Mouse (Mus musculus) heart, embryonic 12.5 days (tissue): Measurements from ENCODE around the gene Olfr47. TPM values are rescaled to one million over a fixed set of nuclear protein-coding genes. Genes with fewer than 3 reads are reported as not detected.

ENCODE experiments used
- ATAC-seq: fragments of 200-750 bp; cut with Nextera tagmentation; 2 replicates; pipeline ENCODE4 v1.8.0; 2017; ENCODE audit warnings: moderate TSS enrichment, moderate library complexity; ENCODE audit not compliant: insufficient number of reproducible peaks, low FRiP score
- H3K27ac ChIP-seq: fragments of 300-500 bp; sonication (generic); 2 replicates; pipeline ENCODE4 v1.5.1; 2016; ENCODE audit warnings: mild to moderate bottlenecking, moderate library complexity; ENCODE audit not compliant: poor library complexity, severe bottlenecking
- H3K27me3 ChIP-seq: fragments of 300-500 bp; sonication (generic); replicated peaks from 2 replicates; pipeline ENCODE4 v1.6.1; 2016; ENCODE audit warnings: mild to moderate bottlenecking, moderate library complexity
- H3K36me3 ChIP-seq: fragments of 300-500 bp; sonication (generic); 2 replicates; pipeline ENCODE4 v1.6.1; 2016; ENCODE audit warnings: mild to moderate bottlenecking, moderate library complexity
- H3K4me1 ChIP-seq: fragments of 300-500 bp; sonication (generic); replicated peaks from 2 replicates; pipeline ENCODE4 v1.6.1; 2016; ENCODE audit warnings: mild to moderate bottlenecking
- H3K4me2 ChIP-seq: fragments of 300-500 bp; sonication (generic); 2 replicates; pipeline ENCODE4 v1.6.1; 2016; ENCODE audit warnings: mild to moderate bottlenecking, moderate library complexity
- H3K4me3 ChIP-seq: fragments of 300-500 bp; sonication (generic); 2 replicates; pipeline ENCODE4 v1.5.1; 2016; ENCODE audit warnings: mild to moderate bottlenecking
- H3K9ac ChIP-seq: fragments of 300-500 bp; sonication (generic); 2 replicates; pipeline ENCODE4 v1.6.1; 2016; ENCODE audit warnings: mild to moderate bottlenecking, moderate library complexity
- H3K9me3 ChIP-seq: fragments of 300-500 bp; sonication (generic); replicated peaks from 2 replicates; pipeline ENCODE4 v1.6.1; 2016; ENCODE audit warnings: mild to moderate bottlenecking, moderate library complexity
- WGBS: fragments of 180-500 bp; shearing (Covaris S2); methylation state at CpG from one replicate; pipeline ENCODE4 v1.1.7; 2016; 5-methylcytosine and 5-hydroxymethylcytosine counted together
- polyA plus RNA-seq: library from polyadenylated mRNA; unstranded; fragments of >200 nt; fragmentation: Nextera tagmentation; extraction: Ambion mirVana; gene quantifications from 2 replicates; pipeline ENCODE4 v1.2.1, GENCODE M21; 2016

The Olfr47 gene
- polyA plus RNA-seq, 1 experiment from 2014 or later = not detected

- Histone ChIP-seq H3K9ac (peak within 1 kb of the TSS; percentile 83), H3K4me2 (peak within 1 kb of the TSS; percentile 84), H3K9me3 (no peaks in the 10 kb centered on the region), H3K27me3 (no peaks in the 10 kb centered on the region), H3K4me3 (peak within 1 kb of the TSS; percentile 73), H3K27ac (peak within 1 kb of the TSS; percentile 66), H3K36me3 (no peaks in the 10 kb centered on the region), H3K4me1 (0 out of 2 replicates have a peak, but pooled peaks cover 7% of the 10 kb centered on the region)
- peak; percentile 78 for ATAC-seq
- under 1% methylated on average over 43 of the region's 48 CpGs for WGBS
These were observed 34.2 kb downstream of the Olfr47 start, which contains the start of gene Arhgef5 for GRCm38 (mm10) chr6:43265363-43266041. Arhgef5 (plus strand) TSS chr6:43265582.

DNA sequence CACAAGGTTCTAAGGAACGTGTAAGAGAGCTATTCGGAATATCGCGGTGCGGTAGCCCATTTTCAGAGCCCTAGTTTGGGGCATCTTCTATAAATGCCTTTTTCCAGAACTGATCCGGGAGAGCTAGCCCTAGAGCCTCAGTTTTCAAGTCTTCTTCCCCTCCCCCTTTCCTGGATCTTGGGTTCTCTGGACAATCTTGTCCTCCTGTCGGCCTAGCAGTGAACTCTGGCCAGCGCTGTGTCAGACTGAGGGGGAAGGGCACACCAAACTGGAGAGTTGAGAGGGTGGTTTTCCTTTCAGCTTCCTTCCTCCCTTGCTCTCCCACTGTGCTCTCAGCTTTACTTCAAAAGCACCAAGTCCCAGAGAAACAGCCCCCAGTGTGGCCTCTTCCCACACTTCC lies 35.0 kb downstream of the Olfr47 start:
- Histone ChIP-seq H3K36me3 (no peaks in the 10 kb centered on the region), H3K4me2 (peak overlapping the region; percentile 84), H3K4me1 (0 out of 2 replicates have a peak, but pooled peaks cover 7% of the 10 kb centered on the region), H3K27ac (peak overlapping the region; percentile 66), H3K9ac (peak overlapping the region; percentile 83), H3K27me3 (no peaks in the 10 kb centered on the region), H3K9me3 (no peaks in the 10 kb centered on the region), H3K4me3 (peak overlapping the region; percentile 73)
- 5% methylated on average over 8 of the region's 8 CpGs for WGBS
- peak; percentile 83 for ATAC-seq

DNA sequence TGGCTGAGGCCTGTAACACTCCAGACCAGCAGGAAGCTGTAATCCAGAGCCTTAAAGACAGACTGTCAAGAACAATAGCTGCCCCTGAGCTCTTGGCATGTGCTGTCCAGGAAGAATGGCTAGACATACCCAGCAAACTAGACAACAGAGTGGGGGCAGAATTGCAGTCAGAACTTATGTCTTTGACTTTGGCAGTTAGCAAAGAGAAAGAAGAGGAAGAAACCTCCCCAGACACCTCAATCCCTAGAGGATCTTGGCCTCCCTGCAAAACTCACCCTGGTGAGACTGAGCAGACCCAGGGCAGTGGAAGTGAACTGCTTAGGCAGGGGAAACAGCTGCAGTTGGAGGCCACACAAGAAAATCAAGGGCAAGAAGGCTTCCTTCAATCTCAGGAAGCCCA lies 41.3 kb downstream of the Olfr47 start:
- Histone ChIP-seq H3K36me3 (peaks cover 13% of the 10 kb centered on the region), H3K27me3 (no peaks in the 10 kb centered on the region), H3K27ac (peak overlapping the region; percentile 76), H3K4me1 (no peaks in the 10 kb centered on the region), H3K4me2 (no peak overlapping the region), H3K4me3 (no peak overlapping the region), H3K9me3 (no peaks in the 10 kb centered on the region), H3K9ac (no peak overlapping the region)
- ATAC-seq = peak; percentile 48; the same call in 1 of the 2 replicates

GRCm38 (mm10) chr6:43274123-43274522 lies 42.8 kb downstream of the Olfr47 start:
- H3K9me3 ChIP-seq = no peaks in the 10 kb centered on the region
- peaks cover 13% of the 10 kb centered on the region for H3K36me3 ChIP-seq
- no peak overlapping the region for H3K4me2 ChIP-seq
- no peak overlapping the region for H3K27ac ChIP-seq
- ATAC-seq = no peak
- H3K4me1 ChIP-seq = no peaks in the 10 kb centered on the region
- no peak overlapping the region for H3K9ac ChIP-seq
- H3K27me3 ChIP-seq = no peaks in the 10 kb centered on the region
- WGBS = 78% methylated on average over 4 of the region's 4 CpGs
- no peak overlapping the region for H3K4me3 ChIP-seq

DNA sequence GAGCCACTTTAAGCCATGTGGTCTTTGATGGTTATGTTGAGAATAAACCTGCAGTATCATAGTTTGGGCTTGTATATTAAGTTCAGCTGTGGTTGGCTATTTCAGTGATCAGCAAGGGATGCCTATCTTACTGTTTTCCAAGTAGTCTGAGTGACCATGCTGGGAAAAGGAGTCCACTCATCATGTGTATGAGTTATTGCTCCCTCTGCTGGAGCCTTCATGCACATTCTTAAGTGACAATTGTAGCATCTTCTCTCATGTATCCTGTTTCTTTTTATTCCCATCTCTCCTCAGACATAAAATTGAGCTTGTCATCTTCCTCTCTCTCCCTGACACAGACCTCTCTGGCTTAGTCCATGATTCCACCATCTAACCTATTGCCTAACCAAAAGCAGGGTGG lies 46.9 kb downstream of the Olfr47 start:
- Histone ChIP-seq H3K4me1 (no peaks in the 10 kb centered on the region), H3K9me3 (no peaks in the 10 kb centered on the region), H3K27ac (no peak overlapping the region), H3K27me3 (no peaks in the 10 kb centered on the region), H3K4me2 (no peak overlapping the region), H3K4me3 (no peak overlapping the region), H3K36me3 (peaks cover 32% of the 10 kb centered on the region), H3K9ac (no peak overlapping the region)
- ATAC-seq = no peak

DNA sequence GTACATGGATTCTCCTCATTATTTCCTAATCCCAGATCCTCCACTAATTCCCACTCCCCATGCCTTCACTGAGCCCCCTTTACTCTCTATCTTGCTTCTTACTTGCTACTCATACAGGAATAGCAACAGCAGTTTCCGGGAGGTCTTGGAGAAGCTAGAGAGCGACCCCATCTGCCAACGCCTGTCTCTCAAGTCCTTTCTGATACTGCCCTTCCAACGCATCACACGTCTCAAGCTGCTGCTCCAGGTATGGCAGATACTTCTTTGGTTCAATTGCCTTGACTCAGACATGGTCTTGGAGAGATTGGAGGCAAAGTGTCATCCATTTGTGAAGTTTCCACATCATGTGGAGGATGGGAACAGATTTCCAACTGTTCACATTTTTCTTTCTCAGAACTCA lies 49.2 kb downstream of the Olfr47 start:
- 70% methylated on average over 5 of the region's 5 CpGs for WGBS
- Histone ChIP-seq H3K4me2 (no peak overlapping the region), H3K27ac (no peak overlapping the region), H3K9ac (no peak overlapping the region), H3K4me3 (no peak overlapping the region), H3K27me3 (no peaks in the 10 kb centered on the region), H3K36me3 (peaks cover 38% of the 10 kb centered on the region), H3K4me1 (no peaks in the 10 kb centered on the region), H3K9me3 (no peaks in the 10 kb centered on the region)
- ATAC-seq = no peak

Other genes with a start within 250 kb of the Olfr47 start
- not detected in 2 replicates for gene Olfr441, start 125.2 kb upstream of the Olfr47 start, polyA plus RNA-seq
- gene Olfr237-ps1, start 85.0 kb upstream of the Olfr47 start, polyA plus RNA-seq = not detected in 2 replicates
- not detected in 2 replicates for gene Olfr437, start 68.2 kb upstream of the Olfr47 start, polyA plus RNA-seq
- not detected in 2 replicates for gene Olfr13, start 59.4 kb upstream of the Olfr47 start, polyA plus RNA-seq
- gene Olfr435, start 34.4 kb upstream of the Olfr47 start, polyA plus RNA-seq = not detected in 2 replicates
- not detected in 2 replicates for gene Olfr434, start 18.5 kb upstream of the Olfr47 start, polyA plus RNA-seq
- 8.6 and 8.9 TPM in 2 replicates for gene Arhgef5, start 34.1 kb downstream of the Olfr47 start, polyA plus RNA-seq
- gene Nobox, start 78.0 kb downstream of the Olfr47 start, polyA plus RNA-seq = not detected in 2 replicates